Mouse (Mus musculus) ES-Bruce4 (cell line): Measurements from ENCODE around the gene Cdc37l1. TPM values are rescaled to one million over a fixed set of nuclear protein-coding genes. Genes with fewer than 3 reads are reported as not detected.
"Not testable (repeated sequence)": the region's sequence is repeated elsewhere in the genome, so short reads cannot be mapped to it uniquely, and the experiment has no call there.

ENCODE experiments used
- H3K27ac ChIP-seq: 2 replicates; pipeline ENCODE4 v1.5.1; 2012; ENCODE audit warnings: low read length, inconsistent platforms; ENCODE audit not compliant: insufficient read depth
- H3K27me3 ChIP-seq: 2 replicates; pipeline ENCODE4 v1.6.1; 2012; ENCODE audit warnings: mild to moderate bottlenecking, low read length, inconsistent platforms; ENCODE audit not compliant: control insufficient read depth, poor library complexity, insufficient read depth, severe bottlenecking
- H3K36me3 ChIP-seq: 2 replicates; pipeline ENCODE4 v1.6.1; 2012; ENCODE audit warnings: inconsistent platforms, mild to moderate bottlenecking, low read length, moderate library complexity; ENCODE audit not compliant: control insufficient read depth, poor library complexity, insufficient read depth, severe bottlenecking
- H3K4me1 ChIP-seq: one replicate; pipeline ENCODE4 v1.8.1; 2011; ENCODE audit warnings: low read length; ENCODE audit not compliant: control insufficient read depth, insufficient read depth
- H3K4me3 ChIP-seq: 2 replicates; pipeline ENCODE4 v1.5.1; 2011; ENCODE audit warnings: low read depth, mild to moderate bottlenecking, low read length
- H3K9ac ChIP-seq: 2 replicates; pipeline ENCODE4 v1.6.1; 2012; ENCODE audit warnings: low read depth, mild to moderate bottlenecking, inconsistent platforms; ENCODE audit not compliant: poor library complexity, severe bottlenecking
- H3K9me3 ChIP-seq: replicated peaks from 2 replicates; pipeline ENCODE4 v1.6.1; 2012; ENCODE audit warnings: mild to moderate bottlenecking, low read length, inconsistent platforms; ENCODE audit not compliant: control insufficient read depth, poor library complexity, insufficient read depth, severe bottlenecking
- CTCF ChIP-seq: IDR thresholded peaks from one replicate; pipeline ENCODE4 v1.8.1; 2011; ENCODE audit warnings: low read depth, low read length
- EP300 ChIP-seq: IDR thresholded peaks from 2 replicates; pipeline ENCODE4 v1.6.1; 2011; ENCODE audit warnings: low read depth, low read length; ENCODE audit not compliant: insufficient read depth
- POLR2A ChIP-seq: IDR thresholded peaks from one replicate; pipeline ENCODE4 v1.8.1; 2011; ENCODE audit warnings: low read length; ENCODE audit not compliant: insufficient read depth
- polyA plus RNA-seq: library from polyadenylated mRNA; stranded (reverse); fragments of >200 nt; gene quantifications from 2 replicates; pipeline ENCODE4 v1.2.4, GENCODE M21; 2011; ENCODE audit warnings: low read depth; ENCODE audit not compliant: missing spikeins, insufficient read depth, insufficient read length

Gene Cdc37l1
- polyA plus RNA-seq, 1 experiment, result 58.9 TPM

DNA sequence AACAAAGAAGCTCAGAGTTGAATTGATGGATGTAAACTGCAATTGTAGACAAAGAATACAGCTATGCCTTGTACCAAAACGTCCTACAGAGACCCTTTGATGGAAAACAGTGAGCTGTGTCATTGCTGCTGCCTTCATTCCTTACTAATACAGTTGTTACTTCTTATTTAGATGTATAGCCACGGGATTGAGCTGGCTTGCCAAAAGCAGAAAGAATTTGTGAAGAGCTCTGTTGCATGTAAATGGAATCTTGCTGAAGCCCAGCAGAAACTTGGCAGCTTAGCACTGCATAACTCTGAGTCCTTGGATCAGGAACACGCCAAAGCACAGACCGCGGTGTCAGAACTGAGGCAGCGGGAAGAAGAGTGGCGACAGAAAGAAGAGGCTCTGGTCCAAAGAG lies 4.7 kb downstream of the Cdc37l1 start:
- TF ChIP-seq POLR2A (no peak), EP300 (no peak), CTCF (no peak)
- Histone ChIP-seq H3K9ac (no peak overlapping the region), H3K9me3 (no peaks in the 10 kb centered on the region), H3K4me1 (no peaks in the 10 kb centered on the region), H3K4me3 (no peak overlapping the region), H3K27ac (no peak overlapping the region), H3K36me3 (peaks cover 12% of the 10 kb centered on the region), H3K27me3 (no peaks in the 10 kb centered on the region)

DNA sequence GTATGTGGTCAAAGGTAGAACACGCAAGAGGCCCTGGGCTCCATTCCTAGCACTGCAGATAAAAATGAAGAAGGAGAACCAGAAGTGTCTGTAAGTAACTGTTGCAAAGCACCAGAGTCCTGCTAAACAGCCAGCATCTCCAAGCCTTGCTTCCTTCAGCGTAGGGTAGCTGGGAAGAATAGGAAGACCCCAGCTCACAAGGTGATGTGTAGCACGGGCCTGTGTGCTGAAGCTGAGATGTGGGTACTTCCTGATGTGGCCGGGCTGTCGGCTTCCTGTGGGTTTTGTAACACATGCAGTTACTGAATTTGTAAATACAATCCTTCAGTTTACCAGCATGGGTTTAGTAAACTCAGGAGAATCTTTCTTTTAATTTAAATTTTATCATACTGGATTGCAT lies 5.2 kb downstream of the Cdc37l1 start:
- Histone ChIP-seq H3K36me3 (peaks cover 12% of the 10 kb centered on the region), H3K27ac (no peak overlapping the region), H3K27me3 (no peaks in the 10 kb centered on the region), H3K4me1 (no peaks in the 10 kb centered on the region), H3K4me3 (no peak overlapping the region), H3K9ac (no peak overlapping the region), H3K9me3 (no peaks in the 10 kb centered on the region)
- no peak for TF ChIP-seq POLR2A

DNA sequence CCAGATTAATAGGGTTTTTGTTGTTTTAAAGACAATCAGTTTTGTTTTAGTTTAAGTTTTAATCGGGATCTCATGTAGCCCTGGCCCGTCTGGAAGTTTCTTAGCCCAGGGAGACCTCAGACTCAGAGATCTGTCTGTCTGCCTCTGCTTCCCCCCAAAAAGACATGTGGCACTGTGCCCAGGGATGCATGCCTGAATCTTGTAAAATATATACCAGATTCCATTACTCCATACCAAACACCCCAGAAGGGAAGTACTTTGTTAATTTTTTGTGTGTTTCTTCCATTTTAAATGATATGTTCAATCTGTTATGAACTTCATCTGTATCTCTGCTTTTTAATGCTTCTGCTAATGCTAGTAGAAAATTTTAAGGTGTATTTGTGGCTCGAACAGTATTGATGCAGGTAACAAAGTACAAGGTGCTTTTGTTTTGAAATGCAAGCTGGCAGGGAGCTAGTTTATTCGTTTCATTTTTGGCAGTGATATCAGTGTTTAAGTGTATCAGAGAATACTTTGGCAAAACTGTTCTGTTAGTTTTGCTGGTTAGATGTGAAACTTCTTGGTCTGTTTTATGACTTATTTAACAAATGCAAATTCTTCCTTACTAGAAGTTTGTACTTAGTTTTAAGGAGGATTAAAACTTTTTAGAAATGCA lies 8.0 kb downstream of the Cdc37l1 start:
- no peaks in the 10 kb centered on the region for H3K27me3 ChIP-seq
- H3K4me3 ChIP-seq, result no peak overlapping the region
- TF ChIP-seq POLR2A (no peak), CTCF (no peak), EP300 (no peak)
- H3K36me3 ChIP-seq, result peaks cover 24% of the 10 kb centered on the region
- H3K27ac ChIP-seq, result no peak overlapping the region
- no peaks in the 10 kb centered on the region for H3K9me3 ChIP-seq
- no peak overlapping the region for H3K9ac ChIP-seq
- H3K4me1 ChIP-seq, result no peaks in the 10 kb centered on the region

DNA sequence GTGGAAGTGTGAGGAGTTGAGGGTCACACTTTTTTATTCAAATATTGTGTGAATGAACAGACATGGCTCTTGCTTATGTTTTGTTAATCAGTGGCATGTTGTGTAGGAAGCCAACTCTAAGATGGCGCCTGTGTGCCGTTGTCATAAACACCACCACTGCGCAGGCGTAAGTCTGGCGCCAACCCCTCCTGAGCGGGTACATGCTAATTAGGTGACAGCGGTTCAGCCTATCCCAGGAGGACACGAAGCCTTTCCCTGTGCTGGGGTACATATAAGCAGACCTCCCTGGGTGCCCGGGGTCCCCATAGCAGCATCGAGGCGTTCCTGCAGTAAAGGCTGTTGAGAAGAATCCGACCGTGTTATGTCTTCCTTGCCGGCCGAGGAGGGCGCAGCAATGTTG lies 10.2 kb downstream of the Cdc37l1 start:
- not testable (repeated sequence) for H3K9ac ChIP-seq, H3K9me3 ChIP-seq, H3K4me1 ChIP-seq, H3K27ac ChIP-seq, H3K4me3 ChIP-seq, H3K27me3 ChIP-seq
- H3K36me3 ChIP-seq, result peaks cover 19% of the 10 kb centered on the region

DNA sequence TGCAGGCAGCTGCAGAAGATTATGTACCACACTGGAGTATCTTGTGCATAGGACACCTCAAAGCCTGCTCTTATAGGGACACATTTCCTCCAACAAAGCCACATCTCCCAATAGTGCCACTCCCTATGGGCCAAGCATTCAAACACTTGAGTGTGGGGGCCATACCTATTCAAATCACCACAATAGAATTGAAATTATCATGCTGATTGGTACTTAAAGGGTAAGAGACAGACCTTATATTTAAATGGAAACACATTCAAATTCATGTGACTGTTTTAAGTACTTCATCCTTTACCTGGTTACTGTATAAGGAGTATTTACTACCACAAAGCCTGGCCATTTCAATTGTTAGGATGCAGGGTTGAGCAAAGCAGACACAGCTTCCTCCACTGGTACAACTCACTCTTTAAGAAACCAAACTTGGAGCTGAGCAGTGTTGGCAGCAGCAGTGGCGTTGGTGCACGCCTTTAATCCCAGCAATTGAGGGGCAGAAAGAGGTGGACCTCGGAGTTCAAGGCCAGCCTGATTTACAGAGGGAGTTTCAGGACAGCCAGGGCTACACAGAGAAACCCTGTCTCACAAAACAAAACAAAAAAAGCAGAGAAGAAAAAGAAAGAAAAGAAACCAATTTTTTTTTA lies 18.0 kb downstream of the Cdc37l1 start:
- TF ChIP-seq EP300 (peak; percentile 71; the same call in 1 of the 2 replicates), CTCF (no peak)
- Histone ChIP-seq H3K4me1 (peaks cover 2% of the 10 kb centered on the region), H3K9me3 (no peaks in the 10 kb centered on the region), H3K4me3 (no peak overlapping the region), H3K36me3 (peaks cover 12% of the 10 kb centered on the region), H3K9ac (no peak overlapping the region), H3K27ac (peak overlapping the region; percentile 93), H3K27me3 (no peaks in the 10 kb centered on the region)

DNA sequence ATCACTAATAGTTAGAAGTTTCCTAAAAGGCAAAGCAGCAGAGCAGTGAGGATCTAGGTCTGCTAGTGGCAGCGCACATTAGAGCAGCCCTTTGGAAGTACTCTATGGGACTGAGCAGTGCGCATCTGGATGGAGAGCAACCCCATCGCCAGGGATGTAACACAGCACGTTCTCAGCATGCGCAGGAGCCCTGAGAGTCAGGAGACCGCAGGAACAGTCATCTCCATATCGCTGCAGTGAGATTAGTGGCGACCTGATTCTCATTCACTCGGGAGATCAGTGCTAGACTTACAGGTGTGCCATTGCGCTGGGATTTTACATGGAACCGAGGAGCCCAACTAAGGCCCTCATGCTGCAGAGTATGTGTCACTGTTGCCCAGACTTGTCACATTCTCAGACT lies 18.9 kb downstream of the Cdc37l1 start:
- Histone ChIP-seq H3K27me3 (no peaks in the 10 kb centered on the region), H3K36me3 (peaks cover 16% of the 10 kb centered on the region), H3K27ac (peak overlapping the region; percentile 35), H3K9me3 (no peaks in the 10 kb centered on the region), H3K4me3 (no peak overlapping the region), H3K9ac (no peak overlapping the region), H3K4me1 (peaks cover 2% of the 10 kb centered on the region)
- TF ChIP-seq EP300 (0 out of 2 replicates have a peak, but pooled peaks have one; percentile 39), POLR2A (no peak), CTCF (no peak)
